Mouse (Mus musculus): Measurements from ENCODE around the gene Asap2. TPM values are rescaled to one million over a fixed set of nuclear protein-coding genes. Genes with fewer than 3 reads are reported as not detected.

Gene Asap2
- total and polyA plus RNA-seq, 3 experiments: 0.46 to 1.9 TPM; not detected in 1

DNA sequence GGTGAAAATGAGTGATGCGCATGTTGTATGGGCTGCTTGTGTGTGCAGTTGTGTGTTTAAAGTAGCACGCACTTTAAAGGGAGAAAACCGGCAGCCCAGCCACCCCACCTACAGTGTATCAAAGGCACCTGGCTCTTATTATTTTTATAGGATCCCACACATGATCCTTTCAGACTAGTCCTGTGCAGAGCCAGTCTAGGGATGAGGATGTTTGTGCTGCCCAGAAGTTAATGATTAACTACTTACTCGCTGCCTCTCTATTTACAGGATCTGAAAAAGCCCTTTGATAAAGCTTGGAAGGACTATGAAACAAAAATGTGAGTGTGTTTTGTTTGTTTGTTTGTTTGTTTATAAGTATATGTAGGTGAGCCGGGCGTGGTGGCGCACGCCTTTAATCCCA is 210.4 kb downstream of the Asap2 start:
- H3K27ac ChIP-seq (ENCODE audit: control insufficient read depth, low read depth, low read length): no peak overlapping the region
- no peak overlapping the region for H3K4me3 ChIP-seq (ENCODE audit: control insufficient read depth in 1 of 2, insufficient read depth in 1 of 2, low read depth in 2 of 2, low read length in 2 of 2)
- no peaks in the 10 kb centered on the region for H3K9me3 ChIP-seq (replicated peaks; ENCODE audit: insufficient read depth, low read length)
- H3K36me3 ChIP-seq (ENCODE audit: control insufficient read depth in 1 of 2, insufficient read depth in 2 of 2, low read length in 2 of 2): peaks cover 0 to 6% of the 10 kb centered on the region in 2 experiments; a peak in 2 of 4 replicates
- H3K4me1 ChIP-seq (ENCODE audit: control insufficient read depth in 1 of 2, insufficient read depth in 2 of 2, low read length in 2 of 2): peaks cover 2 to 4% of the 10 kb centered on the region in 2 experiments; a peak in 3 of 4 replicates
- no peaks in the 10 kb centered on the region for H3K27me3 ChIP-seq (ENCODE audit: control insufficient read depth in 1 of 2, insufficient read depth in 2 of 2, low read length in 2 of 2)
- TF ChIP-seq USF2 (IDR thresholded peaks at IDR 0.05; ENCODE audit: borderline replicate concordance in 1 of 2, insufficient read depth in 1 of 2, low read depth in 1 of 2, low read length in 2 of 2): no peak
- TF ChIP-seq GABPA (IDR thresholded peaks at IDR 0.05; ENCODE audit: low read depth, low read length): no peak
- no peak for TF ChIP-seq NELFE (IDR thresholded peaks at IDR 0.05; ENCODE audit: low read depth, low read length)
- no peak for TF ChIP-seq ETS1 (IDR thresholded peaks at IDR 0.05; ENCODE audit: low read depth, low read length)
- no peak for TF ChIP-seq RAD21 (IDR thresholded peaks at IDR 0.05; ENCODE audit: low read depth, low read length)
- no peak for TF ChIP-seq USF1 (IDR thresholded peaks at IDR 0.05; ENCODE audit: low read depth, low read length)
- no peak for TF ChIP-seq SIN3A (IDR thresholded peaks at IDR 0.05; ENCODE audit: low read length)
- TF ChIP-seq CHD1 (IDR thresholded peaks at IDR 0.05; ENCODE audit: low read depth, low read length): no peak
- no peak for TF ChIP-seq MYC (IDR thresholded peaks at IDR 0.05; ENCODE audit: low read depth, low read length)
- no peak for TF ChIP-seq UBTF (IDR thresholded peaks at IDR 0.05; ENCODE audit: borderline replicate concordance, insufficient read depth, low read depth, low read length)
- no peak for TF ChIP-seq CTCF (IDR thresholded peaks at IDR 0.05 in 2 of 3, conservative IDR thresholded peaks at IDR 0.05 in 1 of 3; ENCODE audit: control insufficient read depth in 1 of 3, insufficient read depth in 1 of 3, low read depth in 2 of 3, low read length in 3 of 3, poor library complexity in 1 of 3, severe bottlenecking in 1 of 3)
- DNase-seq (ENCODE audit: low read depth, low spot score): no peak
- H3K79me2 ChIP-seq (ENCODE audit: control insufficient read depth, insufficient read depth, low read length, poor library complexity): no peaks in the 10 kb centered on the region
- H3K9ac ChIP-seq (ENCODE audit: control insufficient read depth, low read depth, low read length, poor library complexity, severe bottlenecking): no peak overlapping the region

DNA sequence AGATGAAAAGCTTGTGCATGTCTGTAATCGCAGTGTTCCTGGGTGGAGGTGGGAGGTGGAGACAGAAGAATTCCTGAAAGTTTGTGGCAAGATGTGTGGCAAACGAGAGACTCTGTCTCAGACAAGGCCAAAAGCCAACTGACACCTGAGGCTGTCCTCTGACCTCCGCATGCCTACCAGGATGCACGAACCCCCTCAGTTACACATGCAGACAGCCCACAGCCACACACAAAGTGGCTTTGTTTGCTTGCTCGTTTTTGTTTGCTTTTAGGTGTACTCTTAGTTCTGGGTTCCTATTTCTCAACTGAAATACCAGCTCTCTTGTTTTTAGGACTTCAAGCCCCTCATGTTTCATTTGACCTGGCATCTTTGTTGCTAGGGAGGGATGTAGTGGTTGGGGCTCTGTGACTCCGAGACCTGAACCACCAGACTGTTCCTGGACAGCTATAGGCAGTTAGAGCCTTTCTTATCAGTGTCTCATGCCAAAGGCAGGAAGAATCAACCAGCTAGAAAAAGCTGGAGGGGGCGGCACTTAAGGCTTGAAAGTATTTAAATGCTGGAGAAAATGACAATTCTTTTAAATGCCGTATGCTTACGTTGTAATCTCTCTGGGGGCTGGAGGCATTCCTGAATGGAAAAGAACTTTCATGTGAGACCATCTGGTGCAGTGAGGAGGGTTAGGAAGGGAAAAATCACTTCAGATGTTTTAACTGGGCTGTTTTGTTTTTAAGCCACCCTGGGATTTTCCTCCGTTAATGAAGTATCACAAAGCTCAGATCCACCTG is 211.4 kb downstream of the Asap2 start:
- DNase-seq (ENCODE audit: low read depth, low spot score): no peak
- no peaks in the 10 kb centered on the region for H3K9me3 ChIP-seq (replicated peaks; ENCODE audit: insufficient read depth, low read length)
- no peak overlapping the region for H3K4me3 ChIP-seq (ENCODE audit: control insufficient read depth in 1 of 2, insufficient read depth in 1 of 2, low read depth in 2 of 2, low read length in 2 of 2)
- H3K27ac ChIP-seq (ENCODE audit: control insufficient read depth, low read depth, low read length): no peak overlapping the region
- no peaks in the 10 kb centered on the region for H3K27me3 ChIP-seq (ENCODE audit: control insufficient read depth in 1 of 2, insufficient read depth in 2 of 2, low read length in 2 of 2)
- TF ChIP-seq POLR2AphosphoS5 (IDR thresholded peaks at IDR 0.05; ENCODE audit: borderline replicate concordance, low read depth, low read length) (no peak), ELF1 (IDR thresholded peaks at IDR 0.05; ENCODE audit: low read depth, low read length) (no peak), ETS1 (IDR thresholded peaks at IDR 0.05; ENCODE audit: low read depth, low read length) (no peak), BHLHE40 (IDR thresholded peaks at IDR 0.05; ENCODE audit: borderline replicate concordance, low read depth, low read length) (no peak), ZNF384 (IDR thresholded peaks at IDR 0.05; ENCODE audit: low read depth, low read length) (no peak), MAX (IDR thresholded peaks at IDR 0.05; ENCODE audit: low read length) (no peak), RCOR1 (IDR thresholded peaks at IDR 0.05; ENCODE audit: low read depth, low read length) (no peak), MYB (IDR thresholded peaks at IDR 0.05; ENCODE audit: low read depth, low read length) (no peak), CTCF (IDR thresholded peaks at IDR 0.05 in 2 of 3, conservative IDR thresholded peaks at IDR 0.05 in 1 of 3; ENCODE audit: control insufficient read depth in 1 of 3, insufficient read depth in 1 of 3, low read depth in 2 of 3, low read length in 3 of 3, poor library complexity in 1 of 3, severe bottlenecking in 1 of 3) (no peak), MAZ (IDR thresholded peaks at IDR 0.05; ENCODE audit: low read depth, low read length) (no peak), MYC (IDR thresholded peaks at IDR 0.05; ENCODE audit: low read depth, low read length) (no peak), E2F4 (IDR thresholded peaks at IDR 0.05; ENCODE audit: borderline replicate concordance, low read depth, low read length) (no peak)
- H3K9ac ChIP-seq (ENCODE audit: control insufficient read depth, low read depth, low read length, poor library complexity, severe bottlenecking): no peak overlapping the region
- no peaks in the 10 kb centered on the region for H3K79me2 ChIP-seq (ENCODE audit: control insufficient read depth, insufficient read depth, low read length, poor library complexity)
- peaks cover 5 to 12% of the 10 kb centered on the region in 2 experiments for H3K4me1 ChIP-seq (ENCODE audit: control insufficient read depth in 1 of 2, insufficient read depth in 2 of 2, low read length in 2 of 2)
- peaks cover 0 to 12% of the 10 kb centered on the region in 2 experiments; a peak in 2 of 4 replicates for H3K36me3 ChIP-seq (ENCODE audit: control insufficient read depth in 1 of 2, insufficient read depth in 2 of 2, low read length in 2 of 2)

Measured in MEL (cell line).